Mouse (Mus musculus): ENCODE data around the gene Pkp1. TPM values are rescaled to one million over a fixed set of nuclear protein-coding genes. Genes with fewer than 3 reads are reported as not detected.

The Pkp1 gene
- polyA plus RNA-seq, 1 experiment, result 40.6 TPM

- DNase-seq, result no peak
- no peak overlapping the region for H3K4me3 ChIP-seq (replicated peaks; ENCODE audit: extremely low read depth, low read depth, low read length)
- 73% methylated on average over 9 of the region's 9 CpGs for WGBS
- no peak for TF ChIP-seq CTCF (IDR thresholded peaks at IDR 0.05; ENCODE audit: insufficient read depth, low read length)
- H3K4me1 ChIP-seq (ENCODE audit: control insufficient read depth, insufficient read depth, low read length), result 0 out of 2 replicates have a peak, but pooled peaks cover 2% of the 10 kb centered on the region
Observed at GRCm38 (mm10) chr1:135863786-135864335, 55.1 kb downstream of the Pkp1 start.

- no peak for DNase-seq
- Histone ChIP-seq H3K4me3 (replicated peaks; ENCODE audit: extremely low read depth, low read depth, low read length) (no peak overlapping the region), H3K4me1 (ENCODE audit: control insufficient read depth, insufficient read depth, low read length) (0 out of 2 replicates have a peak, but pooled peaks cover 2% of the 10 kb centered on the region)
- WGBS, result 72% methylated on average over 5 of the region's 5 CpGs
- TF ChIP-seq POLR2A (IDR thresholded peaks at IDR 0.05; ENCODE audit: borderline replicate concordance, extremely low read depth, low read depth, low read length), result no peak
- no peak for TF ChIP-seq CTCF (IDR thresholded peaks at IDR 0.05; ENCODE audit: insufficient read depth, low read length)
Observed at GRCm38 (mm10) chr1:135862561-135862960, 56.4 kb downstream of the Pkp1 start.

DNA sequence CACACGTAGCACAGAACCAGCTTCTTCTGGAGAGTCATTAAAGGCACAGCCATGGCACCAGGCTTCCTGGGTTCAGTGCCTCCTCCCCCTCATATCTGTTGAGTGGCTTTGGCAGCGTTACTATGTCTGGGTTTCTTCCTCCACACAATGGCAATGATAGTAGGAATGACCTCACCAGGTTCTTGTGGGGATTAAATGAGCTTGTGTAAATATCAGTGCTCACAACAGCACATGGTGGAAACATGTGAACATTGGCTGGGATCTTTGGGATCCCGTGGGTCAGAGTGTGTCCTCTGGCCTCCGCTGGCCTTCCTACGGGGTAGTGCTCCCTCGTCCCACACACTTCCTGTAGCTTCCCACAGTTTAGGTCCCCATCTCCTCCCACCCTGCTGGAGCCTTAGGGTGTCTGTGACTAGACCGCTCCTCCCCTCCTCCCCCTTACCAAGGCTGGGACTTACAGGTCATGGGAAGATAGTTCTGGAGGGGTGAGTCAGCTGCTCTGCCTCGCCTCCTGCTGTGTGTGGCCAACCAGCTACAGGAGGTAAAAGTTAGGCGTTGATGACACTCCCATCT lies 56.9 kb downstream of the Pkp1 start:
- DNase-seq, result no peak
- Histone ChIP-seq H3K4me3 (replicated peaks; ENCODE audit: extremely low read depth, low read depth, low read length) (no peak overlapping the region), H3K4me1 (ENCODE audit: control insufficient read depth, insufficient read depth, low read length) (0 out of 2 replicates have a peak, but pooled peaks cover 2% of the 10 kb centered on the region)
- 44% methylated on average over 9 of the region's 9 CpGs for WGBS
- TF ChIP-seq POLR2A (IDR thresholded peaks at IDR 0.05; ENCODE audit: borderline replicate concordance, extremely low read depth, low read depth, low read length) (no peak), CTCF (IDR thresholded peaks at IDR 0.05; ENCODE audit: insufficient read depth, low read length) (no peak)

- 79% methylated on average over 5 of the region's 5 CpGs for WGBS
- Histone ChIP-seq H3K4me1 (ENCODE audit: control insufficient read depth, insufficient read depth, low read length) (0 out of 2 replicates have a peak, but pooled peaks cover 2% of the 10 kb centered on the region), H3K4me3 (replicated peaks; ENCODE audit: extremely low read depth, low read depth, low read length) (no peak overlapping the region)
- no peak for DNase-seq
- TF ChIP-seq POLR2A (IDR thresholded peaks at IDR 0.05; ENCODE audit: borderline replicate concordance, extremely low read depth, low read depth, low read length) (no peak), CTCF (IDR thresholded peaks at IDR 0.05; ENCODE audit: insufficient read depth, low read length) (no peak)
Observed at GRCm38 (mm10) chr1:135861091-135861490, 57.9 kb downstream of the Pkp1 start.

GRCm38 (mm10) chr1:135858533-135858932 lies 60.5 kb downstream of the Pkp1 start:
- no peak for DNase-seq
- TF ChIP-seq CTCF (IDR thresholded peaks at IDR 0.05; ENCODE audit: insufficient read depth, low read length) (no peak), POLR2A (IDR thresholded peaks at IDR 0.05; ENCODE audit: borderline replicate concordance, extremely low read depth, low read depth, low read length) (no peak)
- 0 out of 2 replicates have a peak, but pooled peaks cover 2% of the 10 kb centered on the region for H3K4me1 ChIP-seq (ENCODE audit: control insufficient read depth, insufficient read depth, low read length)
- WGBS, result 92% methylated on average over 7 of the region's 7 CpGs
- no peak overlapping the region for H3K4me3 ChIP-seq (replicated peaks; ENCODE audit: extremely low read depth, low read depth, low read length)

GRCm38 (mm10) chr1:135857137-135857775 lies 61.8 kb downstream of the Pkp1 start:
- WGBS, result 60% methylated on average over 11 of the region's 11 CpGs
- no peak for DNase-seq
- Histone ChIP-seq H3K4me1 (ENCODE audit: control insufficient read depth, insufficient read depth, low read length) (0 out of 2 replicates have a peak, but pooled peaks cover 2% of the 10 kb centered on the region), H3K4me3 (replicated peaks; ENCODE audit: extremely low read depth, low read depth, low read length) (no peak overlapping the region)
- TF ChIP-seq CTCF (IDR thresholded peaks at IDR 0.05; ENCODE audit: insufficient read depth, low read length) (no peak), POLR2A (IDR thresholded peaks at IDR 0.05; ENCODE audit: borderline replicate concordance, extremely low read depth, low read depth, low read length) (no peak)

- no peak overlapping the region for H3K4me3 ChIP-seq (replicated peaks; ENCODE audit: extremely low read depth, low read depth, low read length)
- WGBS, result 76% methylated on average over 4 of the region's 4 CpGs
- TF ChIP-seq CTCF (IDR thresholded peaks at IDR 0.05; ENCODE audit: insufficient read depth, low read length) (no peak), POLR2A (IDR thresholded peaks at IDR 0.05; ENCODE audit: borderline replicate concordance, extremely low read depth, low read depth, low read length) (no peak)
- no peak for DNase-seq
- H3K4me1 ChIP-seq (ENCODE audit: control insufficient read depth, insufficient read depth, low read length), result no peaks in the 10 kb centered on the region
Observed at GRCm38 (mm10) chr1:135856070-135856469, 62.9 kb downstream of the Pkp1 start.

- Histone ChIP-seq H3K4me3 (replicated peaks; ENCODE audit: extremely low read depth, low read depth, low read length) (no peak overlapping the region), H3K4me1 (ENCODE audit: control insufficient read depth, insufficient read depth, low read length) (no peaks in the 10 kb centered on the region)
- no peak for DNase-seq
- TF ChIP-seq CTCF (IDR thresholded peaks at IDR 0.05; ENCODE audit: insufficient read depth, low read length) (no peak), POLR2A (IDR thresholded peaks at IDR 0.05; ENCODE audit: borderline replicate concordance, extremely low read depth, low read depth, low read length) (no peak)
- 89% methylated on average over 1 of the region's 1 CpGs for WGBS
Observed at GRCm38 (mm10) chr1:135855344-135855687, 63.7 kb downstream of the Pkp1 start.

GRCm38 (mm10) chr1:135854591-135855343 lies 64.2 kb downstream of the Pkp1 start:
- TF ChIP-seq POLR2A (IDR thresholded peaks at IDR 0.05; ENCODE audit: borderline replicate concordance, extremely low read depth, low read depth, low read length) (no peak), CTCF (IDR thresholded peaks at IDR 0.05; ENCODE audit: insufficient read depth, low read length) (no peak)
- H3K4me3 ChIP-seq (replicated peaks; ENCODE audit: extremely low read depth, low read depth, low read length), result no peak overlapping the region
- no peak for DNase-seq
- H3K4me1 ChIP-seq (ENCODE audit: control insufficient read depth, insufficient read depth, low read length), result no peaks in the 10 kb centered on the region
- 89% methylated on average over 6 of the region's 6 CpGs for WGBS
